Mouse (Mus musculus) left cerebral cortex, adult 9 months (tissue): ENCODE measurements at regions not wholly inside any gene's neighbourhood (a gene's known extent, or its start where the extent isn't known, plus 50 kb on each side); places are given as distances from the start of the nearest gene placed in this dataset.

Experiments used
- DNase-seq, 2 experiments: peaks; one replicate each; pipeline ENCODE4 v3.0.0; 2022; ENCODE audit warnings: low spot score in 2 of 2

- DNase-seq = no peak
Measured at GRCm38 (mm10) chr15:56979353-56979752, 498.1 kb downstream of the Slc22a22 start.

GRCm38 (mm10) chr15:56975446-56976433, 501.7 kb downstream of the Slc22a22 start:
- no peak for DNase-seq

DNA sequence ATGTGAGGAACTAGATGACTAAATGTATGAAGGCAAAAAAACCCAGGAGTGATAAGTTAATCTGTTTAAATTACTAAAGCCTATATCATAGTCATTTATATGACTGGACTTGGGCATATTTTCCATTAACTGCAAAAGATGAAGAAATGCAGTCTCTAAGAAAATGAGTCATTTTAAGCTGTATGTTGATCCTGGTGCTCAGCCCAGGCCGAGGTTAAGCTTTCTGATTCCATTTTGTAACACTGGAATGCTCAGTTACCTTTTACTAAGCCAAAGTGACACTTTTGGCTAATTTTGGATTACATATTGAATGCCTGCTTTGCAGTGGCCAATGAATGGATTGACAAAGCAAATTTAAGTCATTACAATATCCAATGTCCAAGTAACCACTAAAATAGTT, 507.3 kb downstream of the Slc22a22 start:
- DNase-seq = no peak

DNA sequence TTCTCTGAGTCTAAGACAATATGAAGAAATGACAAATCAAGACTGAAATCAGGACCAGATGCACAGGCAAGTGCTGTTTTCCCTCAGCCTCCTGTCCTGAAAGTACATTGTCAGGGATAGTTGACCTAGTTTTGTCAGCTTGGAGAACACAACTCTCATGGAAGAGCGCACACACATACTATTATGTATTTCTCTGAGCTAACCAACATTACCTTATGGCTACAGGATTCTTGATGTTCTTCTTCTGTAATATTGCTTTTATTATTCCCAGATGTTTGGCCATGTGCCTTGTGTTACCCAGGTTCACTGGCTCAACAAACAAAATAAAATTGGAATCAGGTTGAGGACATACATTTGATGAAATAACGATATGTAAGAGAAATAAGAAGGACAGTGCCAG, 521.1 kb downstream of the Slc22a22 start:
- no peak for DNase-seq

GRCm38 (mm10) chr15:56952176-56952575, 525.2 kb downstream of the Slc22a22 start:
- no peak for DNase-seq

GRCm38 (mm10) chr15:56950824-56951223, 526.6 kb downstream of the Slc22a22 start:
- DNase-seq = no peak

DNA sequence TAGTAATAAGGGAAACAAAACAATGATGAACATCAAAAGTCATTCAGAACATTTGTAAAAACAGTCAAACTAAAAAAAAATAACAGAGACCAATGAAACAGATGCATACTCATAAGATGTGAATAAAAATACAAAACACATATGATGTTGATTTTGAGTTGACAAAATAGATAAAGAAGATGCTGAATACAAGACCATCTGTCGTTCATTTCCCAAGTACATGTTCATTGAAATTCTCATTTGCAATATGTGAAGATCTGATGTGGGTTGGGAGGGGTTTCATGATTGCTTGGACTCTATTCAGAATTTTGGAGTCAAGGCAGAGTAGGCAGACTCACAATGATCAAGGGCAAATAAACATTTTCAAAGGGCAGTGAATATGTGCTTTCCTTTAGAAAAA, 536.5 kb downstream of the Slc22a22 start:
- no peak for DNase-seq

GRCm38 (mm10) chr15:56896553-56896952, 580.9 kb downstream of the Slc22a22 start:
- DNase-seq = no peak

DNA sequence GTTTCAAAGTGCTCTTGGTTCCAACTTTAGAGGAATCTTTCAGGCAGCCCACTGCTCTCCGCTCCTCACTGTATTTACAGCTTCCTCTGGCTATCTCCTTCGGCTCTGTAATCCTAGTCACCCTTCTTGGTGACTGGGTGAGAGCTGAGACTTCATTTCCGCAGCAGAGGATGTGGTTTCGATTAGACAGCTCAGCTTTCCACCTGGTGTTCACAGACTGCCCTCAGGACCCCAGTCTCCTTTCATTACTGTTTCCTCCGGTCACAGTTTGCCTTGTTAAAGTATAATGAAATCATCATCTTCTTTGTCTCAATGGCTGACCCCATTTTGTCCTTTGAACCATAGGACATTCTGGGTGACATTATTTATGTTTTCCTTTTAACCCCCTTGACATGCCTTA, 595.9 kb downstream of the Slc22a22 start:
- no peak for DNase-seq

- DNase-seq = no peak
Measured at GRCm38 (mm10) chr15:56865879-56866278, 611.5 kb downstream of the Slc22a22 start.

DNA sequence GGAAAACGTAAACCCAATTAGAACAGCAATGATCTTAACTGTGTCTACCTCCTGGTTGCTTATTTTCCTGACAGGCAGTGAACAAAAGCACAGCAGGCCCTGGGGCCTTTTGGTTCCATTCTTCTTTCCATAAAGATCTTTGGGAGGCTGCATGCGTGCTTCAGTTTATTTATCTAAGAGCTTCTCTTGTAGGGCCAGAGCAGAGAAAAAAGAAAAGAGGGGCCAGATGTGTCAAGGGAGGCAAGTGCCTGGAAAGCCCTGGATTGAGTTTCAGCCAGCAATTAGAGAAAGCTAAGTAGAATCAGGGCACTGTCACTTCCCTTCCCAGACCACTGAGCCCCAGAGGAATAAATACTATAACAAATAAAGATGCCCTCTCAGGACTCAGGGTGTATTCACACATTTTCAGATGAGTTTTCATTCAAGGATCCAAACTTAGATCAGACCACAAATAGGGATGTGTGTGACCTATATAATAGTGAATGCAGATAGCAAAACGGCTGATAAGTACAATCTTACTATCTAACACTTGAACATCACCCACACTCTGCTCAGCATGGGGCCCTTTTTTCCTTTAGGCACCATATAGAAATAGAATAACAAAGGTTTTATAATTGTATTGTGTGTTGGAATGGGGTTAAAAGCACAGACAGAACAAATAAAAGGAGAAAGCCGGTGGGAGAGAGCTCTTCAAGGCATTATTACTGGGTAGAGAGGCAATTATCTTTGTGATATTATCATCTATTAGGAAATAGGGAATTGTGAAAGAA, 612.2 kb downstream of the Slc22a22 start:
- no peak for DNase-seq

GRCm38 (mm10) chr15:56858627-56859334, 618.6 kb downstream of the Slc22a22 start:
- DNase-seq = no peak

DNA sequence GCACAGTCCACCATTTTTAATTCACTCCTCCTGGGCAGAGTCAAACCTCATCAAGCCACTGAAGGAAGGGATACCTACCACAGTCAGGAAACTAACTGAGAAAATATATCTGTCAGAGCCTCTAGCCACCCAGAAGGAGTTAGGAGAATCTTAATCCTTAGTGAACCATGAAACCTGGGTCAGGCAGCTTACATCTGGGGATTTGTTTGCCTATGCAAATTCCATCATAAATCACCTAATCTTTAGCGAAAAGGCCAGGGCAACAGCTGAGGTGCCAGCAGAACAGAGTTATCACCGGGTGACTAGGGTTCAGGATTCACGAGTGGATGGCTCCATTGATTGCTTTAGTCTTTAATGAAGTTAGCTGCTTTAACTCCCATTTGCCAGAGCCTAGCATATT, 619.3 kb downstream of the Slc22a22 start:
- no peak for DNase-seq

- DNase-seq = peak in 1 of 2 experiments; percentile 28
Measured at GRCm38 (mm10) chr15:56856057-56856456, 621.4 kb downstream of the Slc22a22 start.

- no peak for DNase-seq
Measured at GRCm38 (mm10) chr15:56853106-56853505, 624.3 kb downstream of the Slc22a22 start.

DNA sequence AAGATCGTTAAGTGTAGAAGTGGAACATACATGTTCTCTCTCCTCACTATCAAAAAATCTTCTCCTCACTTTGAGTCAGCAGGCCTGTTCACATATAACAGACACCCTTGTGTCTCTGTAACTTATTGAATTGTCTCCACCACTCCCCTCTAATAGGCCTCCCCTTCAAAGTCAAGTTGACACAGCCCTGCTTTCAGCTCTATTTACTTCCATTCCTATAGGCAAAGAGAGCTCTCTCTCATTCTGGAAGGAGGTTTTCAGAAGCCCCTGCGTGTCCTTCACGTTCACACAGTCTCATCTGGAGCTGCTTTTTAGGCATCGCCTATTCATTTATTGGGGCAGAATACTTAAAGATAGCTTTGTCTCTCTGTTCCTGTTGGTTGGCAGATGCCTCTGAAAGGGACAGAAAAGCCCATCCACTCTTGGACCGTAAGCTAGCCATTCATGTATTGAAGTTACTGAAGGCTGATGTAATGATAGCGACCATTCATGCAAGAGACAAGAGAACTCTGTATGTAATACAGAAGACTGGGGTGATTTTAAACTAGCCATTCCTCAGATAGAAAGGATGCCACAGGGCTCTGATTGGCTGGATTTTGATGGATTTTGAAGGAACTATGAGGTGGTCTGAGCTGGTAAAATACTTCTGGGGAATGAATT, 629.8 kb downstream of the Slc22a22 start:
- DNase-seq = no peak

- DNase-seq = no peak
Measured at GRCm38 (mm10) chr15:56844574-56844973, 632.9 kb downstream of the Slc22a22 start.

DNA sequence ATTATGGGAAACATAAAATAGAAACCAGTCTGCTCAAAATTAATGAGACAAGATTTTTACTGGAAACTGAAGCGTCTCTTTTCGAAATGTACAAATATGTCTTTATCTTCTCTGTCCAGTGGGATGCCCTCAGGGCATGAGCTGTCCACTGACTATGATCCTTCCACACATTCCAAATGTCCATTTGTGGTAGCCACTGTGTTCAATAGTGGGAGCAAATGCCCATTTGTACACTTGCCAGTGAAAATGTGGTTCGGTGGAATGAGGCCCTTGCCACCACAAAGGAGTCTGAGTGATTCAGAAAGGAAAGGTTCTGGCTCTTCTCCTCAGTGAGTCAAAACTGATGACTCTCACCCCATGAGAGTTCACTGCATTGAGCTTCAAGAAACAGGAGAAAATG, 635.9 kb downstream of the Slc22a22 start:
- no peak for DNase-seq

DNA sequence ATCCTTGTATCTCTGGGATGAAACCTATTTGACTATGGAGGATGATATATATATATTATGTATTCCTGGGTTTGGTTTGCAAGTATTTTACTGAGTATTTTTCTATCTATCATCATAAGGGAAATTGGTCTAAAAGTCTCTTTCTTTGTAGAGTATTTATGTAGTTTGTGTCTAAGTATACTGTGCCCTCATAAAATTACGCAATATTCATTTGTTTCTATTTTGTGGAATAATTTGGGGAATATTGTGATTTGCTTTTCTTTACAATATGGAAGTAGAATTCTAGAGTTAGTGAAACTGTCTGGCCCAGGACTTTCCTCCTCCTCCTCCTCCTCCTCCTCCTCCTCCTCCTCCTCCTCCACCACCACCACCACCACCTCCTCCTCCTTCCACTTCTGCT, 640.1 kb downstream of the Slc22a22 start:
- no peak for DNase-seq

GRCm38 (mm10) chr15:56834621-56835020, 642.8 kb downstream of the Slc22a22 start:
- DNase-seq = no peak

GRCm38 (mm10) chr15:56832666-56833065, 644.8 kb downstream of the Slc22a22 start:
- DNase-seq = no peak
